Mouse (Mus musculus) megakaryocyte progenitor cell, adult 5-6 weeks (primary cell): ENCODE measurements around the gene Top3b. TPM values are rescaled to one million over a fixed set of nuclear protein-coding genes. Genes with fewer than 3 reads are reported as not detected.
"Not testable (repeated sequence)": the region's sequence is repeated elsewhere in the genome, so short reads cannot be mapped to it uniquely, and the experiment has no call there.

Source experiments
- ATAC-seq: replicated peaks from 2 replicates; pipeline ENCODE4 v1.8.0; 2016; ENCODE audit warnings: mild to moderate bottlenecking, moderate TSS enrichment, inconsistent platforms; ENCODE audit not compliant: poor library complexity
- total RNA-seq, 2 experiments: library from RNA; stranded (forward) in 1 of 2; stranded (reverse) in 1 of 2; fragments of 157-497, 149-512 nt in 1 of 2; fragments of 200-1000 nt in 1 of 2; gene quantifications; 2 replicates each; pipeline versions ENCODE4 v1.2.3 to v1.2.4; 2015 to 2017

Top3b gene
- total RNA-seq, 2 experiments from 2014 or later = 89.2 to 108 TPM

DNA sequence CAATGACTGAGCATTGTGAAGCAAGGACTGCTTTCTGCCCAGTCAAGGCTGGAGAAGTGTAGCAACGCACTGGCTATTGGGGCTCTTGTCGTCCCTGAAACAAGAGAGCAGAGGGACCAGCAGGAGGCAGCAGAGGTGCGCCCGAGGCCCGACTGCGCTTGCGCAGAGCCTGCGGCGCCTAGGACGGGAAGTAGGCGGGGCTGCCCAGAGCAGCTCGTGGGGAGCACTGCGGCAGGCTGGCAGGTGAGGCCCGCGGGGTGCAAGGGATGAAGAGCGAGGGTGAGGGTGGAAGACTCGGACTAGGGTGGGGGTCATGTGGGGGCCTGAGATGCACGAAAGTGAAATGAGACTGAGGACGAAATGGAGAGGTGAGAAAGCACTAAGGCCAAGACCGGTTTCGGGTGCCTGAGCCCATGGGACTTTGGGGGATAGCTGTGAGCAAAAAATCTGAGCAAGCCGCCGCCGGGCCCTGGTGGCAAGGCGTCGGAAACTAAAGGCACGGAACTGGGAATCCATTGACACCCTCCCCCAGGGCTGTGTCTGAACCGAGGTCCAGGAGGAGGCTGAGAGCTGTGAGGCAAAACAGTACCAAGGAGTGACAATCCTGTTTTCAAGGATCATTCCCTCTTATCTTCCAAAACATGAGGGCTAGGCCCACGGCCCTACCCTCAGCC, 26.0 kb downstream of the Top3b start, which contains the start of gene Ppm1f:
Gene Ppm1f (plus strand): TSS at position 88 of the 674 bp plus-strand sequence.
- ATAC-seq = peak; percentile 92

DNA sequence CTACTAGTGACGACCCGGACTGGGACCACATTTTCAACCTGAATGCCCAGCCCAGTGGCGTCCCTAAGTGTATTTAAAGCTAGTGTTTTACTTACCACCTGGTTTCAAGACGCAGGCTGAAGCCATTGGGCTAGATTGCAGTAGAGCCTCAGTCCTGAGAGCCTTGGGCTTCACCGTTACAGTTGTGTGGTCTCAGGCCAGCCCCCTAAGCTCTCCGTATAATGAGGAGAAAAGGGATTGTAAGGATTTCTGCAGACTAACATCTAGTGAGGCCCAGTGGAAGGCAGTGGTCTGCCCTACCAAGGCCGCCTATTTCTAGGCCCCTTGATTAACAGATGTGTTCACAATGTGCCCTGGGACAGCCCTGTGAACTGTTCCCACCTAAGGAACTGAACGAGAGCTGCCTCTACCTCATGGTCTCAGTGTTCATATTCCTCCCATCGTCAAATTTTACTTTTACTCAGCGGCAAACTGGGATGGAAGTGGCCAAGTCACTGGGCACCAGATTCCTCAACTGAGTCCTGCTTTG, 26.6 kb downstream of the Top3b start:
- no peak for ATAC-seq

DNA sequence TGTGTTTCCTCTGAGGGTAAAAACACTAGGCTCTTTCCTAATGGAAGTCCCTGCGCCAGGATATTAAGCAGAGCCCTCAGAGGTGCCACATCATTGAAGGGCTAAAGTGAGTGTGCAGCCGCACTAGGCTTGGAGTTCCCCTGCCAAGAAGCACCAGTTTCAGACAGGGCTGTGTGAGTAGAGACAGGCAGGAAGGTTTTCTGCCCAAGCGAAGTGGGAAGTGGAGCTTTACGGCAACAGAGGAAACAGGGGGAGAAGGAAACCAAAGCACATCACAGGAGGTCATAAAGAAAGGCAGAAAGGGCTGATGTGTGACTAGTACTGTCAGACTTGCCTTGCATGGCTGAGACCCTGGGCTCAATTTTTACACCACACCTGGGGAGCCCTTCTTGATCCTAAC, 31.8 kb downstream of the Top3b start:
- ATAC-seq = peak; percentile 60

GRCm38 (mm10) chr16:16903188-16903587, 32.7 kb downstream of the Top3b start:
- no peak for ATAC-seq

- ATAC-seq = no peak
Observed at GRCm38 (mm10) chr16:16907799-16908198, 37.3 kb downstream of the Top3b start.

DNA sequence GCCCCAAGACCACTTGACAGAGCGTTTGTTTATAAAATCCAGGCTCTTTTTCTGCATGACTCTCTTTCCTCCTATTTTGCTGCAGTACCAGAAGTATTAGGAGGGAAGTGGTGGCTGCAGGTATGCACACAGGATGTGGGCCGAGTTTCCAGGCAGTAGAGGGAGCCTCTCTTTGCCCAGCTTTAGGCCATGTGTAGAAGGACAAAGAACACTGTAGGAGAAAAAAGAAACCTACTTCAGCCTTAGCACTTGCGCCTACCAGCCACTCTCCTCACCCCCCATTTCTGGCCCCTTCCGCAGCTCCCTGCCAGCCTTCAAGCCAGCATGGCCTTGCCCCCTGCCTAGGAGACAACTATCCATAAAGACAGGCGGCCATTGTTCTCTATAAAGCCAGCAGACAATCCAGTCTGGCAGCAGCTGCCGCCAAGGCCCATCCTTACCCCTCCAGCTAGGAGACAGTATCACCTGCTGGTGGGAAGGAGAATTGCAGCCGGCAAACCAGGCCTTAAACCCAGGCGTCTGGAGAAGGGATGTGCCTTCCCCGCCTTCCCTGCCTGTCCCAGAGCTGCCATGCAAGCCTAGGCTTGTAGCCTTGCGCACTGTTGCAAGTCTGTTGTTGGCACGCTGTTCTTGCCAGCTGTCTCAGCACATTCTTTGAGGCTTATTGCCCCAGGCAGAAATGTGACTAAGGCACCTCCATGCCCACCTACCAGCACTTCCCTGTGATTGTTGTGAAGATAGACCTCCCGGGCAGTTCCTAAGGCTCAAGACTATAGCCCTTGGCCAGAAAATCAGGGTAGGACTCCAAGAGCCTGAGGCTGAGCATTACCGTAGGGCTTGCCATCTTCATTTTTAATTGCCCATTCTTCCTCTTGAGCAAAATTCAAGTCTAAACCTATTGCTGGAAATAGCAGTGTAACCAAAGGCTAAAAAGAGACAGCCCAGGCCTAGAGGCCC, 41.4 kb downstream of the Top3b start:
- ATAC-seq = peak; percentile 98

- no peak for ATAC-seq
Observed at GRCm38 (mm10) chr16:16913440-16913839, 42.9 kb downstream of the Top3b start.

GRCm38 (mm10) chr16:16918441-16919117, 48.0 kb downstream of the Top3b start:
- peak; percentile 47 for ATAC-seq

- ATAC-seq = peak; percentile 84
Observed at GRCm38 (mm10) chr16:16921021-16921435, 50.5 kb downstream of the Top3b start.

- ATAC-seq = no peak
Observed at GRCm38 (mm10) chr16:16924481-16924880, 53.9 kb downstream of the Top3b start.

DNA sequence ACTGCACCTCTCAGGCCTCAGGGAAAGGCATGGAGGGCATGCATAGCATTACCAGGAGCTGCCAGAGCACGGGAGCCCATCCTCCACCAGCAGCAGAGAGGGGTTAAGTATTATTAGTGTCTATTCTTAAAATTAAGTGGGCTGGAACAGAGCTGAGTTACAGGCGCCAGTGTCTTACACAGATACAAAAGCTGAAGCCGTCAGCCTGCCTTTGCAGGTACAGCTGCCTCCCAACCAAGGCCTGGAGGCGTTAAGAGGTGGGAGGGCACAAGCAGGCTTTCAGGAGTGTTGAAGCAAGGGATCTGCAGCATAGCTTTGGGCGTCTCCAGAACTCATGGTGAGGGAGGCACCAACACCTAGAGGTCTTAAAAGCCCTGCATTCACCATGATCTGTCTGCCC, 56.0 kb downstream of the Top3b start:
- no peak for ATAC-seq

DNA sequence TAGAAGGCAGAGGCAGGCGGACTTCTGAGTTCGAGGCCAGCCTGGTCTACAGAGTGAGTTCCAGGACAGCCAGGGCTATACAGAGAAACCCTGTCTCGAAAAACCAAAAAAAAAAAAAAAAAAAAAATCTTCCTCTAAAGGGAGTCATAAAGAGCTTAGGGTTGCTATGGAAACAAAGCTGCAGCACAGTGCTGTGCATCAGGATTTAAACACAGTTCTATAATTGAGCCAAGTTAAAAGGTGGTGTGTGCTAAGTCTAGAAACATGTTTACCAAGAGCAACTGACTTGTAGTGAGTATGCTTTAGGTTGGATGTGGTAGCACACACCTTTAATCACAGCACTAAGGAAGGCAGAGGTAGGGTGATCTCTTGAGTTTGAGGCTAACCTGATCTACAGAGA, 58.4 kb downstream of the Top3b start:
- not testable (repeated sequence) for ATAC-seq

- no peak for ATAC-seq
Observed at GRCm38 (mm10) chr16:16930326-16930725, 59.8 kb downstream of the Top3b start.

- ATAC-seq = no peak
Observed at GRCm38 (mm10) chr16:16930810-16931296, 60.3 kb downstream of the Top3b start.

- peak; percentile 83 for ATAC-seq
Observed at GRCm38 (mm10) chr16:16939543-16939942, 69.0 kb downstream of the Top3b start.

- ATAC-seq = peak; percentile 76
Observed at GRCm38 (mm10) chr16:16941078-16941477, 70.5 kb downstream of the Top3b start.

Other genes with a start within 250 kb of the Top3b start
- not detected in 2 replicates for gene Olfr19, start 194.3 kb upstream of the Top3b start, total RNA-seq (2015)
- not detected in 2 replicates for gene Olfr19, start 194.3 kb upstream of the Top3b start, total RNA-seq (2017)
- gene Spag6l, start 41.3 kb upstream of the Top3b start, total RNA-seq (2015) = 1.9 and 2.0 TPM in 2 replicates
- gene Spag6l, start 41.3 kb upstream of the Top3b start, total RNA-seq (2017) = 0.78 and 2.6 TPM in 2 replicates
- gene Igll1, start 6.8 kb upstream of the Top3b start, total RNA-seq (2015) = 0.46 and 1.8 TPM in 2 replicates
- 0.24 and 1.8 TPM in 2 replicates for gene Igll1, start 6.8 kb upstream of the Top3b start, total RNA-seq (2017)
- gene Vpreb1, start 107 bp downstream of the Top3b start, total RNA-seq (2015) = 0.99 and 1.4 TPM in 2 replicates
- 0.12 TPM in 1 of 2 replicates, not detected in the other for gene Vpreb1, start 107 bp downstream of the Top3b start, total RNA-seq (2017)
- 17.3 and 17.4 TPM in 2 replicates for gene Ppm1f, start 25.7 kb downstream of the Top3b start, total RNA-seq (2015)
- gene Ppm1f, start 25.7 kb downstream of the Top3b start, total RNA-seq (2017) = 43.6 and 45.2 TPM in 2 replicates
- 144 TPM in 2 replicates for gene Mapk1, start 112.6 kb downstream of the Top3b start, total RNA-seq (2015)
- 136 and 152 TPM in 2 replicates for gene Mapk1, start 112.6 kb downstream of the Top3b start, total RNA-seq (2017)
- 0.49 and 3.5 TPM in 2 replicates for gene Ypel1, start 199.0 kb downstream of the Top3b start, total RNA-seq (2015)
- 0.54 and 2.4 TPM in 2 replicates for gene Ypel1, start 199.0 kb downstream of the Top3b start, total RNA-seq (2017)
- 63.6 and 73.0 TPM in 2 replicates for gene Ppil2, start 240.5 kb downstream of the Top3b start, total RNA-seq (2015)
- gene Ppil2, start 240.5 kb downstream of the Top3b start, total RNA-seq (2017) = 86.8 and 99.8 TPM in 2 replicates